Mouse (Mus musculus): Measurements from ENCODE around the gene Themis2.

DNA sequence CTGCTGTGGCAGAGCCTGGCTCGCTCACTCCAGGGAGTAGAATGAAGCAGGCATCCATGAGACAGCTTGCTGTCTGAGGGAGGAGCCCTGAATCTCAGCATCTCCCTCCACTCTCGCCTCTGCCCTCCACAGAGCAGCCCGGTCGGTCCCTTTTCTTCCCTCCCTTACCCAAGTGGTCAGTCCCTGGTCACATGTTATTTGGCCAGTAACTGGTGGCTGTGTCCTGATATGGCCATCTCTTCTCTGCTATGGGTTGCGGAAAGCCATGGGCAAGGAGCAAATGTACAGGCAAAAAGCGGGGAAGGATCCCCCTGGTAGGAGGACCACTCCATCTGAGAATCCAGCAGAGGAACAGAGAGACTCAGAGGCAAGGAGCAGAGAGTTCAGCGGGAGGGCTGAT lies 1.0 kb downstream of the Themis2 start:
- no peak for TF ChIP-seq MAX (IDR thresholded peaks at IDR 0.05; ENCODE audit: low read depth)
- no peak for TF ChIP-seq CEBPB (IDR thresholded peaks at IDR 0.05; ENCODE audit: insufficient read depth, poor library complexity, severe bottlenecking)
- TF ChIP-seq POLR2A (IDR thresholded peaks at IDR 0.05; ENCODE audit: insufficient read length, low read depth): no peak

All from myocyte (in vitro differentiated cells).